Mouse (Mus musculus) ES-E14 (cell line): ENCODE data around the gene Gbx2.

Experiments
- CHD2 ChIP-seq: IDR thresholded peaks from 2 replicates; pipeline ENCODE4 v1.6.1; 2014; ENCODE audit warnings: mild to moderate bottlenecking, low read depth, low read length, inconsistent platforms
- HCFC1 ChIP-seq: IDR thresholded peaks from 2 replicates; pipeline ENCODE4 v1.6.1; 2012; ENCODE audit warnings: low read length, inconsistent platforms, borderline replicate concordance; ENCODE audit not compliant: insufficient read depth
- MAFK ChIP-seq: IDR thresholded peaks from 2 replicates; pipeline ENCODE4 v1.6.1; 2014; ENCODE audit warnings: mild to moderate bottlenecking, low read depth, low read length, inconsistent platforms; ENCODE audit not compliant: insufficient read depth
- ZC3H11A ChIP-seq: IDR thresholded peaks from 2 replicates; pipeline ENCODE4 v1.6.1; 2012; ENCODE audit warnings: low read depth, mild to moderate bottlenecking, inconsistent platforms, low read length, borderline replicate concordance
- ZNF384 ChIP-seq: IDR thresholded peaks from 2 replicates; pipeline ENCODE4 v1.6.1; 2012; ENCODE audit warnings: low read depth, low read length, inconsistent platforms

- TF ChIP-seq ZC3H11A (no peak), CHD2 (no peak), MAFK (no peak), HCFC1 (no peak), ZNF384 (no peak)
Measured at GRCm38 (mm10) chr1:89901381-89901780, 29.6 kb downstream of the Gbx2 start.
